Mouse (Mus musculus): ENCODE measurements around the gene Zdhhc16. TPM values are rescaled to one million over a fixed set of nuclear protein-coding genes. Genes with fewer than 3 reads are reported as not detected.

Zdhhc16 gene
- total and polyA plus RNA-seq, 3 experiments = 30.3 to 54.3 (median 45.5) TPM

DNA sequence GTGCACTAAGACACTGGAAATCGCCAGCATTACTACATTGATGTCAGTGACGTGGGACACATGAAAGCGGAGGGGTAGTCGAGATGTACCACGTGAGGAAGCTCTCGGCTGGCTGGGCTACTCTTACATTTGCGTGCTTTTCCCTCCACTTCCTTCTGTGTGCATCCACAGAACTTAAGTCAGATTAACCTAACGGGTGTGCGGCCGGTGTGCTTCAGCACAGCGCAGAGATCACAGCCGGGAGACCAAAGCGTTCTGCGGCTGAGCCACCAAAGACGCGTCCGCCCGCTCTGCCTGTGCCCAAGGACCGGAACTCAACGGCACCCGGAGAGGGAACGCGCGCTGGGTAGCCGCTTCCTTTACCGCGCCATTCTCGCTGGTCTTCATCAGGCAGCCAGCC, 594 bp upstream of the Zdhhc16 start:
- DNase-seq (ENCODE audit: extremely low read depth) = peak; percentile 58
- in situ Hi-C loops (cut with MboI; ENCODE audit: low pct_ligation_motif_present, low pct_unique_long_range_greater_than_20kb, low sequenced_read_pairs) = loop anchor here (5.0 kb wide), 1 partner anchor 55 kb away; no protein-coding TSS in a partner anchor
- Histone ChIP-seq H3K4me3 (replicated peaks in 1 of 3; ENCODE audit: low read depth in 2 of 3, low read length in 2 of 3, poor library complexity in 1 of 3) (peak overlapping the region; percentile 96 to 99 (median 98)), H3K4me1 (ENCODE audit: control insufficient read depth in 1 of 2, insufficient read depth in 2 of 2) (peaks cover 8 to 36% of the 10 kb centered on the region in 2 experiments; a peak in 3 of 4 replicates), H3K36me3 (replicated peaks in 1 of 2; ENCODE audit: control insufficient read depth in 1 of 2, insufficient read depth in 1 of 2, low read length in 1 of 2) (peaks cover 29 to 59% of the 10 kb centered on the region in 2 experiments), H3K27ac (ENCODE audit: insufficient read depth, low read depth) (peak overlapping the region; percentile 61), H3K4me2 (ENCODE audit: insufficient read depth, low read depth, poor library complexity, severe bottlenecking) (peak overlapping the region; percentile 65), H3K79me2 (replicated peaks; ENCODE audit: control insufficient read depth, extremely low read depth, insufficient read depth, poor library complexity, severe bottlenecking) (peaks cover 61% of the 10 kb centered on the region), H3K9me3 (replicated peaks; ENCODE audit: low read length) (no peaks in the 10 kb centered on the region), H3K9ac (ENCODE audit: insufficient read depth, low read depth) (peak overlapping the region; percentile 73), H3K27me3 (replicated peaks) (no peaks in the 10 kb centered on the region)
- TF ChIP-seq ZNF384 (IDR thresholded peaks at IDR 0.05; ENCODE audit: low read depth, low read length) (no peak), IRF4 (IDR thresholded peaks at IDR 0.05; ENCODE audit: low read depth, low read length) (no peak), NELFE (IDR thresholded peaks at IDR 0.05; ENCODE audit: low read depth, low read length) (no peak), EP300 (IDR thresholded peaks at IDR 0.05; ENCODE audit: low read length) (no peak), USF2 (conservative IDR thresholded peaks at IDR 0.05; ENCODE audit: low read depth, low read length) (peak; percentile 26), HCFC1 (IDR thresholded peaks at IDR 0.05; ENCODE audit: low read depth, low read length) (no peak), CHD2 (IDR thresholded peaks at IDR 0.05; ENCODE audit: low read length) (no peak), MXI1 (IDR thresholded peaks at IDR 0.05; ENCODE audit: low read depth, low read length) (no peak), MAX (IDR thresholded peaks at IDR 0.05; ENCODE audit: low read length) (no peak), MYC (IDR thresholded peaks at IDR 0.05; ENCODE audit: low read depth, low read length) (0 out of 2 replicates have a peak, but pooled peaks have one; percentile 56), BHLHE40 (IDR thresholded peaks at IDR 0.05; ENCODE audit: low read depth, low read length) (peak; percentile 40; the same call in 1 of the 2 replicates), USF1 (IDR thresholded peaks at IDR 0.05; ENCODE audit: low read depth, low read length) (peak; percentile 46; the same call in 1 of the 2 replicates), SIN3A (IDR thresholded peaks at IDR 0.05; ENCODE audit: low read length) (peak; percentile 7; the same call in 1 of the 2 replicates)
- dilution Hi-C loops (cut with MboI; ENCODE audit: extremely low pct_ligation_motif_present, extremely low pct_unique_long_range_greater_than_20kb, low sequenced_read_pairs) = no loop called here

DNA sequence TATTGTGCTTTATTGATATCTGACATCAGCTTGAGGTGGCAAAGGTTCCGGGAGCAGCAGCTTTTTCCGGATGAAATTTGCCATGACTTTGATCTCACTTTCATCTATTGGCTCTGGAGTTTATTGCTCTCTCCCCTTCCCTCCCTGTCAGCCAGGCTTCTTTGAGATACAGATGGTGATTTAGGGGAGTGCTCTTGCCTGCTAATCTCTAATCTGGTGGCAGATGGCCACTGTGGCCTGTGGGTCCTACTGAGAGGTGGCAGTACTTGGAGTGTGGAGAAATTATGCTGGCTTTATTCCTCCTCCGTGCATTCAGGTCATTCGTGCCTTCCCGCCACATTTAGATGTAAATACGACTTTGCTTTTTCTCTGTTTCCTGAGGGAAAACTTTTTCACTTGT, 844 bp downstream of the Zdhhc16 start:
- peaks cover 8 to 36% of the 10 kb centered on the region in 2 experiments; a peak in 3 of 4 replicates for H3K4me1 ChIP-seq (ENCODE audit: control insufficient read depth in 1 of 2, insufficient read depth in 2 of 2)
- H3K27ac ChIP-seq (ENCODE audit: insufficient read depth, low read depth) = no peak overlapping the region
- no peaks in the 10 kb centered on the region for H3K9me3 ChIP-seq (replicated peaks; ENCODE audit: low read length)
- peak overlapping the region; percentile 91 for H3K4me2 ChIP-seq (ENCODE audit: insufficient read depth, low read depth, poor library complexity, severe bottlenecking)
- TF ChIP-seq MXI1 (IDR thresholded peaks at IDR 0.05; ENCODE audit: low read depth, low read length) (peak; percentile 17; the same call in 1 of the 2 replicates), NRF1 (IDR thresholded peaks at IDR 0.05; ENCODE audit: low read depth, low read length) (no peak)
- in situ Hi-C loops (cut with MboI; ENCODE audit: low pct_ligation_motif_present, low pct_unique_long_range_greater_than_20kb, low sequenced_read_pairs) = loop anchor here (5.0 kb wide), 1 partner anchor 53 kb away; no protein-coding TSS in a partner anchor
- dilution Hi-C loops (cut with MboI; ENCODE audit: extremely low pct_ligation_motif_present, extremely low pct_unique_long_range_greater_than_20kb, low sequenced_read_pairs) = no loop called here
- peak overlapping the region; percentile 96 to 99 (median 98) for H3K4me3 ChIP-seq (replicated peaks in 1 of 3; ENCODE audit: low read depth in 2 of 3, low read length in 2 of 3, poor library complexity in 1 of 3)
- peaks cover 59% of the 10 kb centered on the region for H3K79me2 ChIP-seq (replicated peaks; ENCODE audit: control insufficient read depth, extremely low read depth, insufficient read depth, poor library complexity, severe bottlenecking)
- peaks cover 29 to 56% of the 10 kb centered on the region in 2 experiments for H3K36me3 ChIP-seq (replicated peaks in 1 of 2; ENCODE audit: control insufficient read depth in 1 of 2, insufficient read depth in 1 of 2, low read length in 1 of 2)
- no peaks in the 10 kb centered on the region for H3K27me3 ChIP-seq (replicated peaks)
- DNase-seq (ENCODE audit: extremely low read depth) = no peak
- peak overlapping the region; percentile 86 for H3K9ac ChIP-seq (ENCODE audit: insufficient read depth, low read depth)
